ENCODE assay signal across 9 mouse cellular contexts in genomic region chr2:52758627-52759026, GRCm38 (mm10). TPM values are rescaled to one million over a fixed set of nuclear protein-coding genes. Genes with fewer than 3 reads are reported as not detected.
DNase-seq lines count a peak whose midpoint lies in the region; ATAC-seq and TF ChIP-seq lines count a peak whose summit lies in the region.
"Had no signal": no experiment of that assay in that cellular context is flagged by ENCODE, and none has a peak within 500 bp of the region (broad histone marks: within the 10 kb centered on the region; RNA-seq: fewer than 3 reads in every experiment).

No protein-coding gene starts in this region.

- H3K4me2 ChIP-seq in heart, postnatal 0 days (ENCODE audit: low read depth, low read length) = no peak overlapping the region
- H3K4me2 ChIP-seq: liver, embryonic 15.5 days had no signal

- WGBS in heart, postnatal 0 days = 13% methylated on average over 10 of the region's 10 CpGs

- H3K27ac ChIP-seq in heart, postnatal 0 days (ENCODE audit: low read depth) = no peak overlapping the region
- H3K27ac ChIP-seq: liver, embryonic 15.5 days had no signal

- H3K9ac ChIP-seq in heart, postnatal 0 days (replicated peaks; ENCODE audit: low read depth, low read length) = no peak overlapping the region
- H3K9ac ChIP-seq: liver, embryonic 15.5 days had no signal

- TF ChIP-seq EP300 in heart, postnatal 0 days (IDR thresholded peaks at IDR 0.05; ENCODE audit: low read depth) = no peak

- H3K36me3 ChIP-seq in heart, postnatal 0 days (replicated peaks; ENCODE audit: control insufficient read depth, insufficient read depth, low read length) = no peaks in the 10 kb centered on the region
- H3K36me3 ChIP-seq: liver, embryonic 15.5 days had no signal

- intact Hi-C loops in heart, postnatal 25 days (cut with DNase I) = no loop called here

- ATAC-seq in heart, postnatal 0 days (ENCODE audit: insufficient read depth, low read depth) = no peak

- H3K27me3 ChIP-seq in heart, postnatal 0 days (ENCODE audit: control insufficient read depth, insufficient read depth, low read length) = no peaks in the 10 kb centered on the region
- H3K27me3 ChIP-seq: liver, embryonic 15.5 days had no signal

- no peak for DNase-seq in heart, postnatal 0 days (ENCODE audit: low spot score)
- DNase-seq in heart, postnatal 25 days (ENCODE audit: low spot score) = no peak
- DNase-seq in 416B (ENCODE audit: low read depth) (peak; percentile 69), adipocyte (ENCODE audit: low spot score) (peak; percentile 73)
- peak; percentile 51 for DNase-seq in embryo, embryonic 9.5 days (ENCODE audit: extremely low spot score)
- peak; percentile 79 to 84 for DNase-seq in kidney, postnatal 4 days
- peak; percentile 62 for DNase-seq in mesoderm, embryonic 11.5 days (ENCODE audit: low read depth, low spot score)
- peak; percentile 14 to 28 for DNase-seq in thymus, adult 18-20 months

- no peak overlapping the region for H3K4me3 ChIP-seq in heart, postnatal 0 days (ENCODE audit: low read depth, low read length)
- H3K4me3 ChIP-seq: liver, embryonic 15.5 days had no signal

- peak; percentile 58 for TF ChIP-seq CTCF in heart, postnatal 0 days (IDR thresholded peaks at IDR 0.05; ENCODE audit: low read depth)

- H3K4me1 ChIP-seq in heart, postnatal 0 days (ENCODE audit: control insufficient read depth, insufficient read depth) = no peaks in the 10 kb centered on the region; the same call in 1 of the 2 replicates
- H3K4me1 ChIP-seq: liver, embryonic 15.5 days had no signal

- H3K9me3 ChIP-seq in heart, postnatal 0 days (replicated peaks; ENCODE audit: control insufficient read depth, low read length) = no peaks in the 10 kb centered on the region
- H3K9me3 ChIP-seq: liver, embryonic 15.5 days had no signal

RNA-seq across cellular contexts. Expression of gene Stam2, which starts 16.5 kb away (rescaled TPM):
- 21.2 and 21.5 TPM in 2 replicates for total RNA-seq in heart, postnatal 0 days (2014; rRNA removed; ENCODE audit: low replicate concordance)
- polyA plus RNA-seq in heart, postnatal 0 days (2015; fragmentation: Nextera tagmentation; extraction: Ambion mirVana) = 23.9 and 25.3 TPM in 2 replicates
- 10 to 100 TPM; 18.8 to 19.9 TPM for total RNA-seq in heart, postnatal 25 days (2021)

Comparison
In these comparisons a context has a peak if more than half of its experiments do, and no peak if none do; other contexts are left out.
1. DNase-seq: peak in 416B (single experiment), adipocyte (single experiment), embryo, embryonic 9.5 days (single experiment), kidney, postnatal 4 days (2 of 2), mesoderm, embryonic 11.5 days (single experiment) and thymus, adult 18-20 months (2 of 2); none in heart, postnatal 0 days (single experiment) and heart, postnatal 25 days (single experiment).